Mouse (Mus musculus): ENCODE results near the gene Sh3rf1.

- TF ChIP-seq POLR2A (IDR thresholded peaks at IDR 0.05; ENCODE audit: borderline replicate concordance, insufficient read depth, low read length) (no peak), CTCF (IDR thresholded peaks at IDR 0.05; ENCODE audit: borderline replicate concordance, insufficient read depth, low read depth, low read length) (no peak)
Observed at GRCm38 (mm10) chr8:61194306-61194925, 29.3 kb upstream of the Sh3rf1 start.
